Mouse (Mus musculus) cerebellum, adult 2 months (tissue): ENCODE data around the gene Smim24.

Experiments
- CTCF ChIP-seq: fragments of 200-500 bp; IDR thresholded peaks from 2 replicates; pipeline ENCODE4 v1.5.1; 2011; ENCODE audit warnings: low read depth, mild to moderate bottlenecking, control low read depth, low read length, moderate library complexity, borderline replicate concordance; ENCODE audit not compliant: insufficient read depth
- POLR2A ChIP-seq: fragments of 200-500 bp; IDR thresholded peaks from 2 replicates; pipeline ENCODE4 v1.6.1; 2011; ENCODE audit warnings: low read length, control low read depth, borderline replicate concordance; ENCODE audit not compliant: insufficient read depth

- TF ChIP-seq CTCF = no peak
- no peak for TF ChIP-seq POLR2A
These were observed 43.7 kb upstream of the Smim24 start for GRCm38 (mm10) chr10:81349146-81349545.
